Mouse (Mus musculus): ENCODE results near the gene Unc93b1.

DNA sequence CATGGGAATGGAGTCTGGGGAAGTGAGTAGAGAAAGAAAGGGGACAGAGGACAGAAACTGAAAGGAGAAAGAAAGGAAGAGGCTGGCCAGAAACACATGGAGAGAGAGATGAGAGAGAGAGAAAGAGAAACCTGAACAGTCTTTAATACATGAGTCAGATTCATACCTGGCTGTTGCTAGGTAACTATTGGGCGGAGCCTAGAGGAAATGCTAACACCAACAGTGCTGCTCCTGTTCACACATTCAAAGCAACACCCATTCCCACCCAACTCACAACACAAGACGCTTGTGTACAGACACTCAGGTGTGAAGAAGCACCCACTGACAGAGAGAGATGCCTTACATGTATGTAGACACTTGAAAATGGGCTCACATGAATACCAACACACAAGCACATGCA, 40.9 kb downstream of the Unc93b1 start:
- TF ChIP-seq CTCF (IDR thresholded peaks at IDR 0.05) (no peak), EP300 (IDR thresholded peaks at IDR 0.05) (no peak)
